Mouse (Mus musculus): ENCODE data around the gene Bnc2. TPM values are rescaled to one million over a fixed set of nuclear protein-coding genes. Genes with fewer than 3 reads are reported as not detected.

Gene Bnc2
- polyA plus RNA-seq, 1 experiment = 4.5 TPM

GRCm38 (mm10) chr4:84357382-84357781 lies 317.7 kb downstream of the Bnc2 start:
- H3K79me2 ChIP-seq (ENCODE audit: control insufficient read depth, insufficient read depth) = no peaks in the 10 kb centered on the region
- H3K27me3 ChIP-seq (ENCODE audit: control insufficient read depth, insufficient read depth, insufficient read length) = no peaks in the 10 kb centered on the region
- TF ChIP-seq CEBPB (IDR thresholded peaks at IDR 0.05; ENCODE audit: low read depth) (no peak), MYOD1 (IDR thresholded peaks at IDR 0.05; ENCODE audit: control insufficient read depth, insufficient read length, low read depth) (no peak), MAX (IDR thresholded peaks at IDR 0.05) (no peak), CTCF (IDR thresholded peaks at IDR 0.05; ENCODE audit: control insufficient read depth, insufficient read depth, insufficient read length) (no peak), FOSL1 (IDR thresholded peaks at IDR 0.05; ENCODE audit: insufficient read depth, low read length, poor library complexity, severe bottlenecking) (no peak), USF1 (IDR thresholded peaks at IDR 0.05; ENCODE audit: low read depth) (no peak), MYOG (IDR thresholded peaks at IDR 0.05; ENCODE audit: control insufficient read depth, extremely low read depth, insufficient read length) (no peak)
- H3K4me3 ChIP-seq (ENCODE audit: insufficient read depth, poor library complexity, severe bottlenecking) = no peak overlapping the region
- no peaks in the 10 kb centered on the region for H3K79me3 ChIP-seq (ENCODE audit: low read depth)
- H3ac ChIP-seq (ENCODE audit: control insufficient read depth, insufficient read length, low read depth) = no peak overlapping the region
- H3K36me3 ChIP-seq (ENCODE audit: control insufficient read depth, insufficient read depth) = no peaks in the 10 kb centered on the region

- Histone ChIP-seq H3K27me3 (ENCODE audit: control insufficient read depth, insufficient read depth, insufficient read length) (no peaks in the 10 kb centered on the region), H3K36me3 (ENCODE audit: control insufficient read depth, insufficient read depth) (no peaks in the 10 kb centered on the region), H3K4me3 (ENCODE audit: insufficient read depth, poor library complexity, severe bottlenecking) (no peak overlapping the region), H3K79me3 (ENCODE audit: low read depth) (no peaks in the 10 kb centered on the region), H3K79me2 (ENCODE audit: control insufficient read depth, insufficient read depth) (no peaks in the 10 kb centered on the region), H3ac (ENCODE audit: control insufficient read depth, insufficient read length, low read depth) (no peak overlapping the region)
- TF ChIP-seq FOSL1 (IDR thresholded peaks at IDR 0.05; ENCODE audit: insufficient read depth, low read length, poor library complexity, severe bottlenecking) = no peak
- TF ChIP-seq CEBPB (IDR thresholded peaks at IDR 0.05; ENCODE audit: low read depth) = no peak
- no peak for TF ChIP-seq MAX (IDR thresholded peaks at IDR 0.05)
- TF ChIP-seq MYOG (IDR thresholded peaks at IDR 0.05; ENCODE audit: control insufficient read depth, extremely low read depth, insufficient read length) = no peak
- TF ChIP-seq CTCF (IDR thresholded peaks at IDR 0.05; ENCODE audit: control insufficient read depth, insufficient read depth, insufficient read length) = no peak
- TF ChIP-seq MYOD1 (IDR thresholded peaks at IDR 0.05; ENCODE audit: control insufficient read depth, insufficient read length, low read depth) = no peak
- TF ChIP-seq USF1 (IDR thresholded peaks at IDR 0.05; ENCODE audit: low read depth) = no peak
These were observed 318.5 kb downstream of the Bnc2 start for GRCm38 (mm10) chr4:84356468-84357153.

GRCm38 (mm10) chr4:84352656-84353055 lies 322.4 kb downstream of the Bnc2 start:
- no peak overlapping the region for H3ac ChIP-seq (ENCODE audit: control insufficient read depth, insufficient read length, low read depth)
- no peaks in the 10 kb centered on the region for H3K27me3 ChIP-seq (ENCODE audit: control insufficient read depth, insufficient read depth, insufficient read length)
- no peaks in the 10 kb centered on the region for H3K36me3 ChIP-seq (ENCODE audit: control insufficient read depth, insufficient read depth)
- no peaks in the 10 kb centered on the region for H3K79me3 ChIP-seq (ENCODE audit: low read depth)
- no peak overlapping the region for H3K4me3 ChIP-seq (ENCODE audit: insufficient read depth, poor library complexity, severe bottlenecking)
- H3K79me2 ChIP-seq (ENCODE audit: control insufficient read depth, insufficient read depth) = no peaks in the 10 kb centered on the region
- TF ChIP-seq MYOG (IDR thresholded peaks at IDR 0.05; ENCODE audit: control insufficient read depth, extremely low read depth, insufficient read length) (no peak), MAX (IDR thresholded peaks at IDR 0.05) (no peak), USF1 (IDR thresholded peaks at IDR 0.05; ENCODE audit: low read depth) (no peak), MYOD1 (IDR thresholded peaks at IDR 0.05; ENCODE audit: control insufficient read depth, insufficient read length, low read depth) (no peak), FOSL1 (IDR thresholded peaks at IDR 0.05; ENCODE audit: insufficient read depth, low read length, poor library complexity, severe bottlenecking) (no peak), CEBPB (IDR thresholded peaks at IDR 0.05; ENCODE audit: low read depth) (no peak), CTCF (IDR thresholded peaks at IDR 0.05; ENCODE audit: control insufficient read depth, insufficient read depth, insufficient read length) (no peak)

- Histone ChIP-seq H3K36me3 (ENCODE audit: control insufficient read depth, insufficient read depth) (no peaks in the 10 kb centered on the region), H3K4me3 (ENCODE audit: insufficient read depth, poor library complexity, severe bottlenecking) (no peak overlapping the region), H3K27me3 (ENCODE audit: control insufficient read depth, insufficient read depth, insufficient read length) (no peaks in the 10 kb centered on the region), H3ac (ENCODE audit: control insufficient read depth, insufficient read length, low read depth) (no peak overlapping the region), H3K79me3 (ENCODE audit: low read depth) (no peaks in the 10 kb centered on the region), H3K79me2 (ENCODE audit: control insufficient read depth, insufficient read depth) (no peaks in the 10 kb centered on the region)
- TF ChIP-seq MYOD1 (IDR thresholded peaks at IDR 0.05; ENCODE audit: control insufficient read depth, insufficient read length, low read depth) = no peak
- no peak for TF ChIP-seq MAX (IDR thresholded peaks at IDR 0.05)
- TF ChIP-seq CTCF (IDR thresholded peaks at IDR 0.05; ENCODE audit: control insufficient read depth, insufficient read depth, insufficient read length) = no peak
- no peak for TF ChIP-seq FOSL1 (IDR thresholded peaks at IDR 0.05; ENCODE audit: insufficient read depth, low read length, poor library complexity, severe bottlenecking)
- no peak for TF ChIP-seq MYOG (IDR thresholded peaks at IDR 0.05; ENCODE audit: control insufficient read depth, extremely low read depth, insufficient read length)
- TF ChIP-seq CEBPB (IDR thresholded peaks at IDR 0.05; ENCODE audit: low read depth) = no peak
- no peak for TF ChIP-seq USF1 (IDR thresholded peaks at IDR 0.05; ENCODE audit: low read depth)
These were observed 325.5 kb downstream of the Bnc2 start for GRCm38 (mm10) chr4:84349536-84349935.

- no peak for TF ChIP-seq MYOD1 (IDR thresholded peaks at IDR 0.05; ENCODE audit: control insufficient read depth, insufficient read length, low read depth)
- TF ChIP-seq USF1 (IDR thresholded peaks at IDR 0.05; ENCODE audit: low read depth) = no peak
- TF ChIP-seq FOSL1 (IDR thresholded peaks at IDR 0.05; ENCODE audit: insufficient read depth, low read length, poor library complexity, severe bottlenecking) = no peak
- TF ChIP-seq MYOG (IDR thresholded peaks at IDR 0.05; ENCODE audit: control insufficient read depth, extremely low read depth, insufficient read length) = no peak
- TF ChIP-seq CTCF (IDR thresholded peaks at IDR 0.05; ENCODE audit: control insufficient read depth, insufficient read depth, insufficient read length) = no peak
- TF ChIP-seq CEBPB (IDR thresholded peaks at IDR 0.05; ENCODE audit: low read depth) = no peak
- TF ChIP-seq MAX (IDR thresholded peaks at IDR 0.05) = no peak
- no peaks in the 10 kb centered on the region for H3K36me3 ChIP-seq (ENCODE audit: control insufficient read depth, insufficient read depth)
- H3ac ChIP-seq (ENCODE audit: control insufficient read depth, insufficient read length, low read depth) = no peak overlapping the region
- no peak overlapping the region for H3K4me3 ChIP-seq (ENCODE audit: insufficient read depth, poor library complexity, severe bottlenecking)
- no peaks in the 10 kb centered on the region for H3K79me3 ChIP-seq (ENCODE audit: low read depth)
- H3K79me2 ChIP-seq (ENCODE audit: control insufficient read depth, insufficient read depth) = no peaks in the 10 kb centered on the region
- no peaks in the 10 kb centered on the region for H3K27me3 ChIP-seq (ENCODE audit: control insufficient read depth, insufficient read depth, insufficient read length)
These were observed 335.9 kb downstream of the Bnc2 start for GRCm38 (mm10) chr4:84339172-84339571.
